Mouse (Mus musculus) forebrain, embryonic 15.5 days (tissue): ENCODE data around the gene Phf21a. TPM values are rescaled to one million over a fixed set of nuclear protein-coding genes. Genes with fewer than 3 reads are reported as not detected.
"Not testable (repeated sequence)": the region's sequence is repeated elsewhere in the genome, so short reads cannot be mapped to it uniquely, and the experiment has no call there.

Experiments
- ATAC-seq: fragments of 200-750 bp; cut with Nextera tagmentation; replicated peaks from 2 replicates; pipeline ENCODE4 v1.8.0; 2017; ENCODE audit warnings: mild to moderate bottlenecking, moderate TSS enrichment, moderate library complexity
- H3K27ac ChIP-seq: fragments of 300-500 bp; sonication (generic); replicated peaks from 2 replicates; pipeline ENCODE4 v1.5.1; 2015; ENCODE audit warnings: mild to moderate bottlenecking, inconsistent platforms
- H3K27me3 ChIP-seq: fragments of 300-500 bp; sonication (generic); 2 replicates; pipeline ENCODE4 v1.6.1; 2015; ENCODE audit warnings: inconsistent platforms
- H3K36me3 ChIP-seq: fragments of 300-500 bp; sonication (generic); 2 replicates; pipeline ENCODE4 v1.6.1; 2015; ENCODE audit warnings: mild to moderate bottlenecking, inconsistent platforms
- H3K4me1 ChIP-seq: fragments of 300-500 bp; sonication (generic); 2 replicates; pipeline ENCODE4 v1.6.1; 2015; ENCODE audit warnings: inconsistent platforms
- H3K4me2 ChIP-seq: fragments of 300-500 bp; sonication (generic); replicated peaks from 2 replicates; pipeline ENCODE4 v1.6.1; 2015; ENCODE audit warnings: mild to moderate bottlenecking, inconsistent platforms
- H3K4me3 ChIP-seq: fragments of 300-500 bp; sonication (generic); 2 replicates; pipeline ENCODE4 v1.5.1; 2015; ENCODE audit warnings: mild to moderate bottlenecking, inconsistent platforms
- H3K9ac ChIP-seq: fragments of 300-500 bp; sonication (generic); replicated peaks from 2 replicates; pipeline ENCODE4 v1.6.1; 2015; ENCODE audit warnings: mild to moderate bottlenecking, inconsistent platforms
- H3K9me3 ChIP-seq: fragments of 300-500 bp; sonication (generic); 2 replicates; pipeline ENCODE4 v1.6.1; 2016; ENCODE audit warnings: inconsistent platforms
- WGBS: fragments of 180-500 bp; shearing (Covaris S2); methylation state at CpG from one replicate; pipeline ENCODE4 v1.1.7; 2015; ENCODE audit warnings: mixed read lengths; 5-methylcytosine and 5-hydroxymethylcytosine counted together
- polyA plus RNA-seq: library from polyadenylated mRNA; unstranded; fragments of >200 nt; fragmentation: Nextera tagmentation; extraction: Ambion mirVana; gene quantifications from 2 replicates; pipeline ENCODE4 v1.2.1, GENCODE M21; 2015

Phf21a gene
- polyA plus RNA-seq, 1 experiment from 2014 or later = 46.8 TPM

DNA sequence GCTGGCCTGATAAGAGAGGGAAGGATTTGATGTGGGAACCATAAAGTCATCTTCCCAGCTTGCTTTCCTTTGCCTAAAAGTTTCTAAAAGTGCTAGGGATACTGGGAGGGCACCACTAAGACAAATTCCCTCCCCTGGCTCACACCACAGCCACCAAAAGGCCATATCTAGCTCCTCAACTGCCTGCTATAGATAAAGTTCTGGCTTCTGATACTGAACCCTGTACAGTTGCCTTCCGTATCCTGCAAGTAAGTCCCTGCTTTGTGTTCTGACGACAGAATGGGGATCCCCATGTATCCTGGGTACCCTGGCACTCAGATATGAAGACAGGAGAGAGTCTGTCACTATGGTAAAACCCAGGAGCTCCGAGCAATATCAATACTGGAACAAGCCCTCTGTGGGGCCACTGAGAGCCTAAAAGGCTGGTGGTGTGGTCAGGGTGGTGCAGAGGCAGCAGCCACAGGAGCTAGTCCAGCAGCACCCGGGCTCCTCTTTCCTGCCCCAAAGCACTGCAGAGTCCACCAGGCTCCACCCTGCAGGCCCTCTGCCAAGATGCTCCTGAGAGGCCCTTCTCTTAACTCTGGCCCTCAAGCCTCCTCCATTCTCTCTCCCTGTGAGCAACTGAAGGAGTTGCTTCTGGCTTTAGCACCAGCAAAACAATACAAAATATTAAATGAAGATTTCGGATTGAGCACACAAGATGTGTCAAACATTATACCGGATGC, 297.5 kb downstream of the Phf21a start:
- 70% methylated on average over 6 of the region's 6 CpGs for WGBS
- ATAC-seq = no peak
- peak overlapping the region; percentile 93 for H3K27ac ChIP-seq
- no peak overlapping the region for H3K4me3 ChIP-seq
- H3K4me1 ChIP-seq = peaks cover 57% of the 10 kb centered on the region
- no peaks in the 10 kb centered on the region for H3K27me3 ChIP-seq
- peaks cover 20% of the 10 kb centered on the region for H3K36me3 ChIP-seq
- H3K9me3 ChIP-seq = no peaks in the 10 kb centered on the region
- no peak overlapping the region for H3K9ac ChIP-seq
- peak overlapping the region; percentile 66; the same call in 1 of the 2 replicates for H3K4me2 ChIP-seq

- Histone ChIP-seq H3K9ac (no peak overlapping the region), H3K9me3 (no peaks in the 10 kb centered on the region), H3K36me3 (peaks cover 12% of the 10 kb centered on the region), H3K4me3 (no peak overlapping the region), H3K27me3 (no peaks in the 10 kb centered on the region), H3K4me1 (peaks cover 57% of the 10 kb centered on the region), H3K27ac (no peak overlapping the region), H3K4me2 (no peak overlapping the region)
- no peak for ATAC-seq
- 80% methylated on average over 8 of the region's 8 CpGs for WGBS
Observed at GRCm38 (mm10) chr2:92391116-92391515, 298.2 kb downstream of the Phf21a start.

- Histone ChIP-seq H3K36me3 (peaks cover 5% of the 10 kb centered on the region), H3K4me2 (peak overlapping the region; percentile 46), H3K27me3 (no peaks in the 10 kb centered on the region), H3K4me1 (peaks cover 57% of the 10 kb centered on the region), H3K9me3 (no peaks in the 10 kb centered on the region), H3K27ac (peak overlapping the region; percentile 62), H3K9ac (peak overlapping the region; percentile 47), H3K4me3 (peak overlapping the region; percentile 32)
- no peak for ATAC-seq
- WGBS = 17% methylated on average over 11 of the region's 11 CpGs
Observed at GRCm38 (mm10) chr2:92391703-92392317, 298.9 kb downstream of the Phf21a start.

GRCm38 (mm10) chr2:92392318-92393264, 299.7 kb downstream of the Phf21a start:
- WGBS = 7% methylated on average over 26 of the region's 26 CpGs
- peak overlapping the region; percentile 32 for H3K4me3 ChIP-seq
- peak overlapping the region; percentile 47 for H3K9ac ChIP-seq
- no peaks in the 10 kb centered on the region for H3K27me3 ChIP-seq
- H3K27ac ChIP-seq = peak overlapping the region; percentile 62
- no peaks in the 10 kb centered on the region for H3K36me3 ChIP-seq
- H3K4me2 ChIP-seq = peak overlapping the region; percentile 46
- H3K4me1 ChIP-seq = peaks cover 55% of the 10 kb centered on the region
- ATAC-seq = no peak
- H3K9me3 ChIP-seq = no peaks in the 10 kb centered on the region

- H3K9ac ChIP-seq = no peak overlapping the region
- H3K27me3 ChIP-seq = no peaks in the 10 kb centered on the region
- 94% methylated on average over 3 of the region's 3 CpGs for WGBS
- H3K36me3 ChIP-seq = no peaks in the 10 kb centered on the region
- no peak for ATAC-seq
- H3K4me3 ChIP-seq = no peak overlapping the region
- no peak overlapping the region for H3K4me2 ChIP-seq
- H3K9me3 ChIP-seq = no peaks in the 10 kb centered on the region
- peaks cover 53% of the 10 kb centered on the region for H3K4me1 ChIP-seq
- no peak overlapping the region for H3K27ac ChIP-seq
Observed at GRCm38 (mm10) chr2:92395535-92395934, 302.6 kb downstream of the Phf21a start.

DNA sequence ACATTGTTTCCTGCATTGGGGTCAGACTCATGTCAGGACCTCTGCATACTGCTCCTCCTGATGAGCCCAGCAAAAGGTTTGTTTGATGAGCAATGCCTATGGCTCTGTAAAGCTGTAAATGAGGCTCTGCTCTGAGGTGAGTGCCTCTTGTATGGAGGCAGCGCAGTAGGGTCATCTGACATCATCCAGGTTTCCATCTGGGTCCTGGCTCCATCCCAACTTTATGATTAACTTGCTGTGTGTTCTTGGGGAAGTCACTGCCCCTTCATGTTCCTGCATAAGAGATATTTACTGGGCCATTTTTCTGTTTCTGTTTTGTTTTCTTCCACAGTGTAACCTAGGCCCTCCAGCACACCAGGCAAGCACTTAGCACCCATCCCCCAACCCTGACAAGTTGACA, 304.5 kb downstream of the Phf21a start:
- no peak overlapping the region for H3K4me3 ChIP-seq
- H3K9ac ChIP-seq = no peak overlapping the region
- H3K27me3 ChIP-seq = no peaks in the 10 kb centered on the region
- H3K4me2 ChIP-seq = no peak overlapping the region
- no peak overlapping the region for H3K27ac ChIP-seq
- H3K36me3 ChIP-seq = no peaks in the 10 kb centered on the region
- ATAC-seq = no peak
- H3K9me3 ChIP-seq = no peaks in the 10 kb centered on the region
- H3K4me1 ChIP-seq = peaks cover 39% of the 10 kb centered on the region
- 81% methylated on average over 1 of the region's 1 CpGs for WGBS

DNA sequence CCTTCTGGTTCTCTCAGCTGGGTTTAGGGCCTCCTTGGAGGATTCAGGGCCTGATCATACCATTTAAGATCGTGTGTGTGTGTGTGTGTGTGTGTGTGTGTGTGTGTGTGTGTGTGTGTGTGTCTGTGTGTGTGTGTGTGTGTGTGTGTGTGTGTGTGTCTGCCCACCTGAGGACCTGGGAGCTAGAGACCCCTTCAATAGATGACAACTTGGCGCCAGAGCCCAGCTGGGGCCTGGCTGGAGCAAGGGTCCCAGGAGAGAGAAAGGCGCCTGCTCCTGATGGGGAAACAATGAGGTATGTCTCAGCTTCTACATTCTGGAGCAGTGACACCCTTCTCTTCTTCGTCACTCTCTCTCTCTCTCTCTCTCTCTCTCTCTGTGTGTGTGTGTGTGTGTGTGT, 307.0 kb downstream of the Phf21a start:
- H3K36me3 ChIP-seq, ATAC-seq, H3K27me3 ChIP-seq, H3K9me3 ChIP-seq: not testable (repeated sequence)
- H3K4me1 ChIP-seq = peaks cover 31% of the 10 kb centered on the region
- 58% methylated on average over 3 of the region's 4 CpGs for WGBS
- H3K27ac ChIP-seq = 0 out of 2 replicates have a peak overlapping the region, but pooled peaks have one; percentile 8
- H3K4me3 ChIP-seq = peak overlapping the region; percentile 66
- peak overlapping the region; percentile 80 for H3K4me2 ChIP-seq
- H3K9ac ChIP-seq = 0 out of 2 replicates have a peak overlapping the region, but pooled peaks have one; percentile 15

GRCm38 (mm10) chr2:92400682-92401081, 307.8 kb downstream of the Phf21a start:
- WGBS = 1% methylated on average over 22 of the region's 22 CpGs
- peak overlapping the region; percentile 66 for H3K4me3 ChIP-seq
- peak overlapping the region; percentile 80 for H3K4me2 ChIP-seq
- H3K4me1 ChIP-seq = peaks cover 31% of the 10 kb centered on the region
- H3K9me3 ChIP-seq = no peaks in the 10 kb centered on the region
- peaks cover 7% of the 10 kb centered on the region; the same call in 1 of the 2 replicates for H3K36me3 ChIP-seq
- no peaks in the 10 kb centered on the region for H3K27me3 ChIP-seq
- no peak for ATAC-seq
- H3K9ac ChIP-seq = peak overlapping the region; percentile 81
- H3K27ac ChIP-seq = peak overlapping the region; percentile 59

- peak; percentile 67 for ATAC-seq
- peak within 1 kb of the TSS; percentile 66 for H3K4me3 ChIP-seq
- no peaks in the 10 kb centered on the region for H3K9me3 ChIP-seq
- H3K27ac ChIP-seq = peak within 1 kb of the TSS; percentile 59
- H3K36me3 ChIP-seq = peaks cover 11% of the 10 kb centered on the region; the same call in 1 of the 2 replicates
- peaks cover 31% of the 10 kb centered on the region for H3K4me1 ChIP-seq
- WGBS = 2% methylated on average over 32 of the region's 59 CpGs
- peak within 1 kb of the TSS; percentile 80 for H3K4me2 ChIP-seq
- H3K9ac ChIP-seq = peak within 1 kb of the TSS; percentile 81
- no peaks in the 10 kb centered on the region for H3K27me3 ChIP-seq
Observed at GRCm38 (mm10) chr2:92401091-92401561, 308.2 kb downstream of the Phf21a start, which contains the start of gene Mapk8ip1. Gene Mapk8ip1 (minus strand): TSS chr2:92401263.

DNA sequence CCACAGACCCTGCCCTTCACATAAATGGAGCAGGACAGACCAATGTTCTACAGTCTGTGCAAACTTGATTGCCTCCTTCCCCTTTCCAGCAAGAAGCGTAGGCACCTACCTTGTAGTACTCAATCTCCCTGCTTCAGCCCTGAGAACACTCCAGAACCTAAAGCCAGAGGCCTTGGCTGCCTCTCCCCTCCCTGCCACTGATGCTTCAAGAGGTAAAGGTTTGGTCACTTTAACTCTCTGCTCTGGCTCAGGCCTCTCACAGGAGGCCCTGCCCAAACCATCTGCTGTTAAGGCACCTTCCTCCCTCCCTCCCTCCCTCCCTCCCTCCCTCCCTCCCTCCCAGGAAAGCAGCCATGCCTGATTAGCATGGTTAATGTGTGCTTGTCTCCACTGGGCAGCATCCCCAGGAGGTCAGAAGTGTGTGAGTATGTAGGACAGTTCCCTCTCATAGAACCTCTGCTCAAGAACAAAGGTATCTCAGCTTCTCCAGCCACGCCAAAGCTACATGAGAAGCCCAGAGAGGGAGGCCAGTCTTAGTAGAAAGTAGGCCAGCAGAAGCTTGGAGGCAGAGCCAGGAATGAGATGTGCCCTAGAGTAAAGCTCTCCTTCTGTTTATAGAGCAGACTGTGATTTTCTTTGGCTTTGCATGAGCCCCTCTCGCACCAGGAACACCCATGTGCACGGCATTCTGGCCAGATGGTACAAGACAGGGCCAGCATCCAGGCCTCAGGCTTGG, 309.8 kb downstream of the Phf21a start:
- H3K4me3 ChIP-seq = no peak overlapping the region
- peaks cover 23% of the 10 kb centered on the region; the same call in 1 of the 2 replicates for H3K36me3 ChIP-seq
- no peak overlapping the region for H3K4me2 ChIP-seq
- peak overlapping the region; percentile 31; the same call in 1 of the 2 replicates for H3K27ac ChIP-seq
- H3K9me3 ChIP-seq = no peaks in the 10 kb centered on the region
- peaks cover 25% of the 10 kb centered on the region for H3K4me1 ChIP-seq
- H3K27me3 ChIP-seq = no peaks in the 10 kb centered on the region
- no peak overlapping the region for H3K9ac ChIP-seq
- WGBS = 70% methylated on average over 4 of the region's 4 CpGs
- ATAC-seq = no peak

GRCm38 (mm10) chr2:92403776-92404319, 310.9 kb downstream of the Phf21a start:
- no peaks in the 10 kb centered on the region for H3K9me3 ChIP-seq
- H3K4me1 ChIP-seq = peaks cover 18% of the 10 kb centered on the region
- no peak overlapping the region for H3K27ac ChIP-seq
- no peak for ATAC-seq
- no peak overlapping the region for H3K9ac ChIP-seq
- no peaks in the 10 kb centered on the region for H3K27me3 ChIP-seq
- H3K4me2 ChIP-seq = no peak overlapping the region
- H3K36me3 ChIP-seq = peaks cover 32% of the 10 kb centered on the region
- 95% methylated on average over 5 of the region's 5 CpGs for WGBS
- no peak overlapping the region for H3K4me3 ChIP-seq
